Mouse (Mus musculus): Measurements from ENCODE around the gene Stab2. TPM values are rescaled to one million over a fixed set of nuclear protein-coding genes. Genes with fewer than 3 reads are reported as not detected.

Gene Stab2
- polyA plus RNA-seq, 1 experiment from 2014 or later, result 2.6 TPM

Other genes starting within 250 kb of the Stab2 start
- gene Gm49358, start 244.1 kb downstream of the Stab2 start, polyA plus RNA-seq (2015; fragmentation: Nextera tagmentation; extraction: Ambion mirVana), result not detected in 2 replicates
- 1.2 and 1.4 TPM in 2 replicates for gene Nt5dc3, start 229.0 kb downstream of the Stab2 start, polyA plus RNA-seq (2015; fragmentation: Nextera tagmentation; extraction: Ambion mirVana)
- gene 1700113H08Rik, start 50.0 kb upstream of the Stab2 start, polyA plus RNA-seq (2015; fragmentation: Nextera tagmentation; extraction: Ambion mirVana), result not detected in 2 replicates

All from kidney, embryonic 15.5 days (tissue).